Mouse (Mus musculus) frontal cortex, postnatal 36 days (tissue): Measurements from ENCODE around the gene Slc25a16.
"Not testable (repeated sequence)": the region's sequence is repeated elsewhere in the genome, so short reads cannot be mapped to it uniquely, and the experiment has no call there.

Experiments used
- DNase-seq, 2 experiments: peaks; one replicate each; pipeline ENCODE4 v3.0.0; 2022; ENCODE audit warnings: low spot score in 2 of 2

Slc25a16 gene

GRCm38 (mm10) chr10:62902829-62903228 is 17.6 kb upstream of the Slc25a16 start:
- DNase-seq, result no peak

GRCm38 (mm10) chr10:62906336-62906735 is 14.1 kb upstream of the Slc25a16 start:
- no peak for DNase-seq

GRCm38 (mm10) chr10:62908896-62909295 is 11.5 kb upstream of the Slc25a16 start, which contains the start of gene Tet1:
Gene Tet1 (minus strand): TSS chr10:62908996.
- DNase-seq, result not testable (repeated sequence)

GRCm38 (mm10) chr10:62911120-62911519 is 9.3 kb upstream of the Slc25a16 start:
- no peak for DNase-seq

- no peak for DNase-seq
Measured at GRCm38 (mm10) chr10:62918985-62919384, 1.4 kb upstream of the Slc25a16 start.

- no peak for DNase-seq
Measured at GRCm38 (mm10) chr10:62920766-62921156, 328 bp downstream of the Slc25a16 start.

- DNase-seq, result no peak
Measured at GRCm38 (mm10) chr10:62924096-62924635, 3.7 kb downstream of the Slc25a16 start.

GRCm38 (mm10) chr10:62932381-62932780 is 11.9 kb downstream of the Slc25a16 start:
- no peak for DNase-seq

GRCm38 (mm10) chr10:62944975-62945580 is 24.6 kb downstream of the Slc25a16 start:
- DNase-seq, result no peak

- peak; percentile 70 to 79 for DNase-seq
Measured at GRCm38 (mm10) chr10:62946738-62947471, 26.5 kb downstream of the Slc25a16 start, which contains the start of gene Dna2. Gene Dna2 (plus strand): TSS chr10:62947026.

GRCm38 (mm10) chr10:62948551-62948950 is 28.1 kb downstream of the Slc25a16 start:
- no peak for DNase-seq

GRCm38 (mm10) chr10:62963956-62964355 is 43.5 kb downstream of the Slc25a16 start:
- DNase-seq, result no peak

GRCm38 (mm10) chr10:62965796-62966195 is 45.4 kb downstream of the Slc25a16 start:
- DNase-seq, result no peak

GRCm38 (mm10) chr10:62966291-62966690 is 45.9 kb downstream of the Slc25a16 start:
- DNase-seq, result no peak

- peak in 1 of 2 experiments; percentile 17 for DNase-seq
Measured at GRCm38 (mm10) chr10:62971821-62972220, 51.4 kb downstream of the Slc25a16 start.

- no peak for DNase-seq
Measured at GRCm38 (mm10) chr10:62979667-62980038, 59.2 kb downstream of the Slc25a16 start.

GRCm38 (mm10) chr10:62980039-62980954 is 59.9 kb downstream of the Slc25a16 start, which contains the start of gene Rufy2:
Gene Rufy2 (plus strand): TSS chr10:62980223.
- peak; percentile 89 to 91 for DNase-seq

GRCm38 (mm10) chr10:62984072-62984471 is 63.6 kb downstream of the Slc25a16 start:
- no peak for DNase-seq

GRCm38 (mm10) chr10:62984495-62984894 is 64.1 kb downstream of the Slc25a16 start:
- no peak for DNase-seq

GRCm38 (mm10) chr10:62987341-62987740 is 66.9 kb downstream of the Slc25a16 start:
- no peak for DNase-seq

GRCm38 (mm10) chr10:62990636-62991035 is 70.2 kb downstream of the Slc25a16 start:
- DNase-seq, result no peak

- no peak for DNase-seq
Measured at GRCm38 (mm10) chr10:62993991-62994390, 73.6 kb downstream of the Slc25a16 start.
